Mouse (Mus musculus) left cerebral cortex, postnatal 4 days (tissue): ENCODE data around the gene Pnp. TPM values are rescaled to one million over a fixed set of nuclear protein-coding genes. Genes with fewer than 3 reads are reported as not detected.
"Not testable (repeated sequence)": the region's sequence is repeated elsewhere in the genome, so short reads cannot be mapped to it uniquely, and the experiment has no call there.

Experiments
- DNase-seq: peaks from one replicate; pipeline ENCODE4 v3.0.0-alpha.2; 2022
- intact Hi-C: fragments of 180-260 bp; cut with DNase I; formaldehyde crosslinking; loops from one replicate; pipeline ENCODE4 v1.15.1; 2025
- total RNA-seq, 2 experiments: library from RNA; stranded (reverse); gene quantifications; 2 replicates each; pipeline ENCODE4 v1.2.3; 2021

Pnp gene
- total RNA-seq, 2 experiments from 2014 or later = 9.3 to 11.6 TPM

GRCm38 (mm10) chr14:50969558-50970544 is 39.0 kb downstream of the Pnp start:
- intact Hi-C loops = no loop called here
- peak; percentile 36 for DNase-seq

DNA sequence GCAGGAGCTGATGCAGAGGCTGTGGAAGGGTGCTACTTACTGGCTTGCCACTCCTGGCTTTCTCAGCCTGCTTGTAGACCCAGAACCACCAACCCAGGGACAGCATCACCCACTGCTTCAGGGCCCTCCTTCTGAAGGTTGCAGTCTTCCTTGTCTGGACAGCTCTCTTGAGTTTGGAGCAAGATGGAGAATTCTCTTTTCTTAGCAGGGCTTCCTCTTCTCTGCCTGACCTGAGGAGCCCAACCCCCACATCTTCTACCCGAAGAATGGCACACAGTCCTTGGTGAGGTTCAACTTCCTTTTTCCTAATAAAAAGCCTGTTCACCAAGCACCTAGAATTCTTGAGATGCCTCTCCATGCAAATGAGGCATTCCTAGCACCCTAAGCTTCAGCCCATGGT is 39.9 kb downstream of the Pnp start:
- DNase-seq = no peak
- intact Hi-C loops = no loop called here

GRCm38 (mm10) chr14:50973054-50973453 is 42.2 kb downstream of the Pnp start:
- intact Hi-C loops, DNase-seq: not testable (repeated sequence)

- no peak for DNase-seq
- intact Hi-C loops = no loop called here
Observed at GRCm38 (mm10) chr14:50973700-50974099, 42.8 kb downstream of the Pnp start.

DNA sequence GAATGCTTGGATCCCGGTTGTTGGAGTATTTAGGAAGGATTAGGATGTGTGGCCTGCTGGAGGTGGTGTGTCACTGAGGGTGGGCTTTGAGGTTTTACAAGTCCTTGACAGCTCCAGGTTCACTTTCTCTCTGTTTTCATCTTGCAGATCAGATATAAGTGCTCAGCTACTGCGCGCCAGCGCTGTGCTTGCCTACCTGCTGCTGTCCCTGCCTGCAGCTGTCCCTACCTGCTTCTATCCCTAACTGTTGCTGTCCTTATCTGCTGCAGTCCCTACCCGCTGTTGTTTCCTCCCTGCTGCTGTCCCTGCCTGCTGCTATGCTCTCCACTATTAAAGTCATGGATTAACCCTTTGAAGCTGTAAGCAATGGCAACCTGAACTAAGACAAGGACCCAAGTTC is 44.1 kb downstream of the Pnp start:
- DNase-seq = no peak
- intact Hi-C loops = no loop called here

DNA sequence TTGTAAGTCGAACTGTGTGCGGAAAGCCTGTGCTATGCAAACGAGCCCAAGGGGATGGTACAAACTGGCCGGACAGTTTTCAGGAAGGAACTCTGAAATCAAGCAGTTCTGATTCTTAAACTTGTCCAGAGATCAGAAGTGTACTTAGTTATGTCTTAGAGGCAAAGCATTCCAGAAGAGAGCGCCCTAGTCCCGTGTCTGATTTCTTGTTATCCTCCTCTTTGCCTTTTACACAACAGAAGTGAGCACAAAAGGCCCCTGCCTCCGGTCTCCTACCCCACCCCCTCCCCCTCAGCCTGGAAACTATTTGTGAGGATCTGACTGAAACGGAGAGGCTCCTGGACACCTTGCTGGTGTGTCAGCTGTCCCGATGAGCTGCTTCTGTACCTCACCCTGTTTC is 45.8 kb downstream of the Pnp start:
- DNase-seq = no peak
- intact Hi-C loops = no loop called here

GRCm38 (mm10) chr14:50978451-50978850 is 47.6 kb downstream of the Pnp start:
- DNase-seq, intact Hi-C loops: not testable (repeated sequence)

GRCm38 (mm10) chr14:50979631-50980030 is 48.7 kb downstream of the Pnp start:
- DNase-seq = no peak
- intact Hi-C loops = no loop called here

- intact Hi-C loops = no loop called here
- no peak for DNase-seq
Observed at GRCm38 (mm10) chr14:50981207-50981606, 50.3 kb downstream of the Pnp start.

GRCm38 (mm10) chr14:50981837-50982236 is 51.0 kb downstream of the Pnp start:
- intact Hi-C loops = no loop called here
- no peak for DNase-seq

- intact Hi-C loops = loop anchor here (5.0 kb wide), 1 partner anchor 50 kb away; no protein-coding TSS in a partner anchor
- DNase-seq = no peak
Observed at GRCm38 (mm10) chr14:50987668-50988067, 56.8 kb downstream of the Pnp start.

DNA sequence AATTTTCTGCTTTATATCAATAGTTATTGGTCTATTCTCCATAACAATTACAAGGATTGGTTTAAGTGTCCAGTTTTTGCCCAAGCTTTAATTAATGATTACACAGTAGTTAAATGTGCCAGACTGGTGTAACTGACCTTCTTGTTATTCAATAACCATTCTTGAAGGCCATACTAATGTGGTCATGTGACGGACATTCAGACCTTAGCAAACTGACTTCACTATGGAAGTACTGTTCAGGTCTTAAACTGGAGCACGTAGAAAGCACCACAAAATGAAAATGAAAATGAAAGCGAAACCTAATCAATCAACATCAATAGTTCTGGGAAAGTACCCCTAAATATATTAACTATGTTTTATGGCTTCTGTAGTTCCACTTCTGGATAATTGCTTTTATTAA is 60.2 kb downstream of the Pnp start:
- intact Hi-C loops = no loop called here
- DNase-seq = no peak

GRCm38 (mm10) chr14:50997088-50997487 is 66.2 kb downstream of the Pnp start:
- no peak for DNase-seq
- intact Hi-C loops = no loop called here

GRCm38 (mm10) chr14:50997999-50998666 is 67.3 kb downstream of the Pnp start:
- no peak for DNase-seq
- intact Hi-C loops = no loop called here

- intact Hi-C loops = no loop called here
- no peak for DNase-seq
Observed at GRCm38 (mm10) chr14:51007152-51007801, 76.4 kb downstream of the Pnp start, which contains the start of gene Rnase10. TSS of gene Rnase10 (plus strand) at chr14:51007751.

DNA sequence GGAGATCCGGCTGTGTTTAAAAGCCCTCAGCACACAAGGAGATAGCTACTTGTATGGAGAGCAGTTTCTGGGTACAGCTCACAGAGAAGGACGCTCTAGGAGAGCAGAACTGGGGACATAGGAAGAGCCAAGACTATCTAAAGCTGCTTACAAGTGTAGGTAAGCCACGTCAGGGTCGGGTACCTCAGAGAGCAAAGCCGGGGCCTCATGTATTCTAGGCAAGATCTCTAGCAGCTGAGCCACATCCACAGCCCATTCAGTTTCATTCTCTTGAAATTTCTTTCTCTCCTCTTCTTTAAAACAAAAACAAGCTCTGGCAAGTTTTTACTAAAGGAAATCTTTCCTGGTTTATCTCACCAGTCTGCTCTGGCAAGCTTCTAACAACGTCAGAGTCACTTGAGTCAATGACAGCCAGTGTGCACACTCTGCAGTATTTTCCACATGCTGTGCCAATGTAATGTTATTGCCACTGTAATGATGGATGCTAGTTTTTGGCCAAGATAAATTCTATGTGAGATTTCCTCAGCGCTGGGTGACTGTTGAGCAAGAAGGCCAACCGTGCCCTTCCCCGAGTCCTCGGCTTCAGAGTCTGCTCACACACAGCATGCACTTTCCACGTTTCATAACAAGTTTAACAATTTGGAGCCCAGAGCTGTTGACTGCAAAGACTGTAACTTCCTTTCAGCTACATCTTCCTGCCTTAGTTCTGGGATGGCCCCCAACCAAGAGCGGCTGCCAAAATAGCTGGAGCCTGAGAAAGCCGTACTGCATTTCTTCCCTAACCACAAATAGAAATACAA is 77.2 kb downstream of the Pnp start:
- peak; percentile 12 for DNase-seq
- intact Hi-C loops = no loop called here

DNA sequence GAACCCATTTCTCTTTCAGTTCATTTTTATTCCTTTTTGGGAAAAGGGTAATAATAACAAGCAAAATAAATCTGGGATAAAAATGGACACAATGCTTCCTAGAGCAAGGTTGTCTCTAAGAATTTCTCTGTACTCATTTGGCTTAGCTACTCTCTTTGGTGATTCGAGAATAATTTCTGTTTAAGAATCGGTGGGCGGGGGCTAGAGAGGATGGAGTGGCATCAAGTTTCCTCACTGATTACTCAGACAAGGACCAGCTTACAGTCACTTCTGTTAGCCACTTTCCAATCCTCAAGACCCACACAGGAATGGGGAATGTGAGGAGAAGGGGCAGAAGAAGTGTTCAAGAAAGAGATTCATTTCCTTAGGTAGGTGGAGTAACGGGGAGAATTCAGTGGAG is 77.9 kb downstream of the Pnp start:
- DNase-seq = no peak
- intact Hi-C loops = no loop called here

GRCm38 (mm10) chr14:51009572-51009971 is 78.7 kb downstream of the Pnp start:
- no peak for DNase-seq
- intact Hi-C loops = no loop called here

DNA sequence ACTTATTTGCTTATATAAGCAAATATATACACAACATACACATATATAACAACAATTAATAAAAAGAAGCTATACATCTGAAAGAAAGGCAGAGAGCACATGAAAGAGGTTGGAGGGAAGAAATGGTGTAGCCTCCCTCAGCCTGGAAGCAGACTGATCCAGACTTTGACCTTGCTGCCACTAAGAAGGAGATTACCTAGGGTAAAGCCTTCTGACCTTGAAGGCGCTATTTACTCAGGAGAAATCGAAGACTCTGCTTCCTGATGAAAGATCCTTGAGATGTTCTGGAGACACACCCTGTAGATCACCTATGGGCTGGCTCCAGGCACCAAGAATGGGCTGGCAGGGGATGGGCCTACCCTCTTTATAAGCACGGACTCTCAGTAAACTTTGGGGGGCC is 83.8 kb downstream of the Pnp start:
- intact Hi-C loops, DNase-seq: not testable (repeated sequence)
